Mouse (Mus musculus) adrenal gland, postnatal 14 days (tissue): ENCODE results near the gene Esyt1. TPM values are rescaled to one million over a fixed set of nuclear protein-coding genes. Genes with fewer than 3 reads are reported as not detected.
"Not testable (repeated sequence)": the region's sequence is repeated elsewhere in the genome, so short reads cannot be mapped to it uniquely, and the experiment has no call there.

Source experiments
- DNase-seq: peaks from one replicate; pipeline ENCODE4 v3.0.0; 2021; ENCODE audit warnings: mixed read lengths
- total RNA-seq: library from RNA; stranded (reverse); gene quantifications from 2 replicates; pipeline ENCODE4 v1.2.3, GENCODE M21; 2021

Esyt1 gene
- total RNA-seq, 1 experiment from 2014 or later, result 28.5 TPM

DNA sequence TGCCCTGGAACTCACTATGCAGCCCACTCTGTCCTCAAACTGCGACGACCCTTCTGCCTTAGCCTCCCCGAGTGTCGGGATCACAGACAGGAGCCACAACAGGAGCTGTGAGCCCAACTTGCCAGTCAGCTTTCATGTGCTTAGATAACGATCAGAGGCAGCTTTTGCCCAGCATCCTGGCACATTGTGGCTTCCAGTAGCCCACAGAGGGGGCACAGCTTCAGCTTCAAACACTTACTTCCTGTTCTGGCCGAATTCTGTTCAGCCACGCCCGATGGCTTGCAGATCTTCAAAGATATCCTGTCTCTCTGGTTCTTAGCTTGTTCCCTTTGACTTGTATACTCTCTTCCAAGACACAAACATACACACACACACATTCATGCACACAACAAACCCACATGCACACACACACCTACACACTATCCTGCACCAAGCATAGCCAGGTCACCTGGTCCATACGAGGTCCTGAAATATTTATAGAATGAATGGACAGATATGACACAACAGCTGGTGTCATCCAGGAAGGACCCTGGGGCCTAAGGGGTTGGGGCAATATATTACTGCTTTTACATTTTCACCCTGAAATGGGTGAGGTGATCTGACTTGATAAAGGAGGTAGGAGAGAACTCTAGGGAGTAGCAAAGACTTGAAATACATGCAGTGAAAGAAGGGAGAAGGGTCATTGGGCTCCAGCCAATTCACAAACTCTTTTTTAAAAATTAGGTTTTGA, 20.9 kb downstream of the Esyt1 start:
- no peak for DNase-seq

DNA sequence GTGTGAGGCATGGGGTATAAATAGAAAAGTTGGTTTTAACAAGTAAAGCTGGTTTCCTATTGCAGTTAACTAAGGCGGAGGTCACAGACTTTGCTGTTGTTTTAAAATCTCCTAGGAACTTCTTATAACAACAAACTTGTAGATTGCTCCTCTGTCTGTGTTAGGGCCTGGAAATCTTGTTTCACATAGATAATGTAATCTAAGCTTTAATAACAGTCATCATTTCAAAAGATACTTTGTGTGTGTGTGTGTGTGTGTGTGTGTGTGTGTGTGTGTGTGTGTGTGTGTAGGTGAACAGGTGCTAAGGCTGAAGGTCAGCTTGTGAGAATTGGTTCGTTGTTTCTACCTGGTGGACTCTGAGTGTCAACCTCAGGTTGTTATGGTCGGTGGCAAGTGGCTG, 21.7 kb downstream of the Esyt1 start:
- no peak for DNase-seq

DNA sequence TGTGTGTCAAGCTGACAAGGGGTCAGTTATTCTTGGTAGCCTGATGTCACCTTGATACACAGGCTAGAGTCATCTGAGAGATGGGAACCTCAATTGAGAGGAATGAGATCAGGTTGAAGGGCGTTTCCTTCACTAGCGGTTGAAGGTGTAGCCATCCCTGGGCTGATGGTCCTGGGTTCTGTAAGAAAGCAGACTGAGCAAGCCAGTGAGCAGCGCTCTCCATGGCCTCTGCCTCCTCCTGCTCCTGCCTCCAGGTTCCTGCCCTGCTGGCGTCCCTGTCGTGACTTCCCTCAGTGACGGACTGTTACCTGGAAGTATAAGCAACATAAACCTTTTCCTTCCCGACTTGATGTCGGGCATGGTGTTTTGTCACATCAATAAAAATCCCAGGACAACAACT, 22.1 kb downstream of the Esyt1 start:
- DNase-seq, result no peak

DNA sequence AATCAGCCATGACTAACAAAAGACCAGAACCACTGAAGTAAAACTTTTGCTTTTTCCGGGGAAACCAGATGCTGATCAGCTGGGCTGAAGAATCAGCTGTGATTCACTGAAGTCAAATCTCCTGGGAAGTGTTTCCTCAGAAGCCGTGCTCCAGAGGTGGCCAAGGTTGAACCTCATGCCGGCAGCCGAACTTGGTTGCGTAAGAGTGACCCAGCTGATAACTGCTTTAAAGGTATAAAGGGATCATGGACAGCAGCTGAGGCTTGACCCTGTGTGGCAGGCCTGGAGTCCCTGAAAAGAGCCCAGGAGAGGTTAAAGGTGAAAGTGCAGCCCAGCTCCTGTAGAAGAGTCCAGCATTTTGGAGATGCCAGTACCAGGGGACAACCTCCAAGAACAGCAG, 23.3 kb downstream of the Esyt1 start:
- DNase-seq, result peak; percentile 83

- DNase-seq, result peak; percentile 77
These were observed 26.5 kb downstream of the Esyt1 start for GRCm38 (mm10) chr10:128499116-128499671.

- peak; percentile 97 for DNase-seq
These were observed 27.1 kb downstream of the Esyt1 start, which contains the start of gene Myl6b for GRCm38 (mm10) chr10:128498590-128498989. Myl6b (minus strand) TSS chr10:128498685.

DNA sequence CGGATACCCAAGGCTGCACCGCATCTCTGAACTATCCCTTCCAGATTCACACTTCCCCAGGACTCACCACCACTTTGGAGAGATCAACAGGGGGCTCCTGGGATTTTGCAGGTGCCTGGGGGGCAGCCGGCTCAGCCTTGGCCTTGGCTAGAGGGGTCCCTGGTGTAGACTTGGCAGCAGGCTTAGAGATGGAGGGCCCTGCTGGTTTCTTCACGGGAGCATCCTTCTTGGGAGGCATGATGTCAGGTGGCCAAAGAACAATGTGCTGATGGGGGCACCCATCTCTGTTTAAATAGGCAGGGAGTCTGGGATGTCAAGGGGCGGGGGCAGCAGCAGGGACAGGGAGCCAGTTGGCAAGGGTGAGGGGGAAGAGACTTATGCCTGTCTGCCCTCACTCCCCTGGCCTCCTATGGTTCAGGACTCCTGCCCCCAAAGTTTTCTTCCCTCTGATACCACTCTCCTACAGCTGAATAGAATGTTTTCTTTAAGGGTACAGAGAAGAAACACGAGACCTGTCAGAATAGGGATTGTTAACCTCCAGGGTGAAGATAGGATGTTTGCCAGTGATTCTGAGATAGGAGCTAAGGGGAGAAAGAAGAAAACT, 28.4 kb downstream of the Esyt1 start:
- DNase-seq, result no peak

DNA sequence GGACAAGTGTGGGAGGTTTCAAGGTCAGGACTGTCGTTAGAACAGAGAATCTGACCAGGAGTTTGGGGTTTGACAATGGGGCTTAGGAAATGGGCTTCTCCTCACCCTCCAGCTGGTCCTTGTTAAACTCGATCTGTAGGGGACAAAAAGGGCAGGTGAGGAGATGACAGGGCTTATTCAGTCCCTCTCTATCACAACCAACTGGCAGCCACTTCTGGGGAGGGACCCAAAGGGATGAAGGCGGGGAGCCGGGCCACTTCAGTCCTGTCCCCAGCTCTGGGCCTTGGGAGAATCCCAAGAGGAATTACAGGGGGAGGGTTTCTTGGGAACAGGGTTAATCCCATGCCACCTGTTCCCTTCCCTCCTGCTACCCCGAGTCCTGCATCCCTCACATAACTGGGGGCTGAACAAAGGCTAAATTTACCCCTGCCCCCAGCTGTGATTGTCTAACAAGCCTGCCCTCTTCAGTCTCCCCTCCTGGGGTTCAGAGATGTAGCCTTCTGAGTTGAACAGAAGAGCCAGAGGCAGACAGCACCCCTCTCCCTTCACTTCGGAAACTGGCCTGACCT, 29.1 kb downstream of the Esyt1 start:
- no peak for DNase-seq

- no peak for DNase-seq
These were observed 29.8 kb downstream of the Esyt1 start for GRCm38 (mm10) chr10:128495903-128496302.

- DNase-seq, result no peak
These were observed 30.4 kb downstream of the Esyt1 start for GRCm38 (mm10) chr10:128495270-128495669.

- DNase-seq, result no peak
These were observed 30.9 kb downstream of the Esyt1 start for GRCm38 (mm10) chr10:128494667-128495245.

DNA sequence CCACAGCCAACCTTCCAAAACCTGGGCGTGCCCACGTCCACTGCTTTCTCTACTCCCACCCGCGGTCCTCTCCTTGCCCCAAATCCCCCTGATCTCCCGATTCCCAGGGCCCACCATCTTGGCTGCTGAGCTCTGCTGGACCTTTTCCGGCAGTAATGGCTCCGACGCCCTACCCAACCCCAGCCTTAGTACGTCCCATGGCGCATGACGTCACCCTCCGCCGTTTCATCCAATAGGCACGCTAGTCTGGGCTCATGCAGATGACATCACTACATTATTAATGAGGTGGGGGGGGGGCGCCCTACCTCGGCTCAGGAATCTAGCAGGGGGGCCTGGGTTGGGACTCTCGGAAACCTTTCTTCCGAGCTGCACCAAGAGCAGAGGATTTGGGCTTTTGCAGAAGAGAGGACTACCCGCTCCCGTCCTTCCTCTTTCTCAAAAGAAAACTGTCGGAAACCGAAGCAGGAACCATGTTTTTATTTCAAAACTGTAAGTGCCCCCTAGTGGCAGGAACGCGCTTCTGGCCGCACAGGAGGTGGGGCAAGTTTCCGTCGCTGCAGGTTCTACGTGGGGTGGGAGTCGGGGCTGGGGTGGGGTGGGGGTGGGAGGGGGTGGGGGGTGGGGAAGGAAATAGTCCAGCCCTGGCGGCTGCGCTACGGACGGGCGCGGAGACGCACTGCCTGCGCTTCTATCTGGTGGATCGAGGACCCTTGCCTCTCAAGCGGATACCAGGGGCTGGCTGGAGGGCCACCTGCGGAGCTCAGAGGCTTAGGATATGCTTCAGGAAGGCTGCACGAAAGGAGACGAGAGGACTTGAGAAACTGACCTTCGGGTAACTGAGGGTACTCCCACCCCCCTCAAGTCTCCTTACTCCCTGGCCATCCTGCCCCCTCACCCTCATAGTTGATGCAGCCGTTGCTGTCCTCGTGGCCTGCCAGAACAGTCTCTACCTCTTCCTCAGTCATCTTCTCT, 31.7 kb downstream of the Esyt1 start, which contains the start of gene Myl6:
Gene Myl6, minus strand, starts transcription at position 451 of the 972 bp plus-strand sequence.
- DNase-seq, result peak; percentile 98

DNA sequence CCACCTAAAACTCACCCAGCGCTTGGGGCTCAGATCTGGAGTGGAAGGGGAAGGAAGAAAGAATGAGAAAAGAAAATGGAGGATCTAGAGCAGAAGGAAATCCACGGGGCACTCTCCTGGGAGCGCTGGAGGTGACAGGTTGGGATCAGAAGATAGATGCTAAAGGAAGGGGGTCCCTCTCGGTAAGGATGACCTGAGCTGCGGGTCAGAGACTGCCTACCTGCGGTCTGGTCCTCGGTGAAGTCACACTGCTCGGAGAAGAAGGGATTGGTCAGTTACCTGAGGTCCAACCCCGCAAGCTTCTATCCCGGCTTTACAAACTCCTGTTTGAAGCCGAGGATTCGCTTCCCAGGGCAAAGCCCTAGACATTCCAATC, 32.4 kb downstream of the Esyt1 start:
- no peak for DNase-seq

GRCm38 (mm10) chr10:128492633-128493311, 32.9 kb downstream of the Esyt1 start:
- DNase-seq, result peak; percentile 71

- not testable (repeated sequence) for DNase-seq
These were observed 33.6 kb downstream of the Esyt1 start for GRCm38 (mm10) chr10:128492051-128492450.

DNA sequence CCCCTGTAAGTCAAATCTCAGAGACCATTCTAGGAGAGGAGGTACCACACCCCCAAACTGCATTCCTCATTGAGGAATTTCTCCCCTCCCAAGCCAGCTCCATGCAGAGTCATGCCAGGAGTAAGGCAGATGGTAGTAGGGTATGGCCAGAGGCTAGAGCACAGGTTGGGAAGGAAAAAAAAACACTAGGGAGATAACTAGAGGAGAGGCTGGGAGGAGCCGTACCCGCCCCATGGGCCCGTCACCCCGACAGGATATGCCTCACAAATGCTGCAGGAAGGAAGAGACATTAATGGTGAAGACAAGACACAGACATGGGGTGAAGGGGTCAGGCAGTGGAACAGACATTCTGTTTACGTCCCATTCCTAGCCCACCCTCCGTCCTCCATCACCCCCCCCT, 34.2 kb downstream of the Esyt1 start:
- peak; percentile 53 for DNase-seq

DNA sequence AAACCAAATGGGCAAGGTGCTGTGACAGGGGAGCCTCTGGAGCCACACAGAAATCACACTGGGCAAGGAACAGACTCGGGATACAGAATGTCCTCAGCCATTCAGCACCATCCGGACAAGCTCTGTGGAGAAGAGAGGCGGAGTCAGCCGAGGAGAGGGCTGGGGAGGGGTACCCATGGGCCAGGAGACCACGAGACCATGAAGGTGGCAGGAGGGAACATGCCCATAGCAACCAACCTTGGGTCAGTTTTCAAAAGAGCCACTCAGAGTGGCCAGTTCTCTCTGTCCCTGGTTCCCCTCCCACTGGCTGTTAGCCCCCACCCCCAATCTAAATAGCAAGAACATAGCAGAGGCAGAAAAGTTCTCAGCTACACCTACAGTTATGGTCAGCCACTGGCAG, 34.8 kb downstream of the Esyt1 start:
- DNase-seq, result no peak

GRCm38 (mm10) chr10:128490232-128490631, 35.4 kb downstream of the Esyt1 start:
- no peak for DNase-seq

GRCm38 (mm10) chr10:128489785-128490184, 35.9 kb downstream of the Esyt1 start:
- DNase-seq, result no peak

DNA sequence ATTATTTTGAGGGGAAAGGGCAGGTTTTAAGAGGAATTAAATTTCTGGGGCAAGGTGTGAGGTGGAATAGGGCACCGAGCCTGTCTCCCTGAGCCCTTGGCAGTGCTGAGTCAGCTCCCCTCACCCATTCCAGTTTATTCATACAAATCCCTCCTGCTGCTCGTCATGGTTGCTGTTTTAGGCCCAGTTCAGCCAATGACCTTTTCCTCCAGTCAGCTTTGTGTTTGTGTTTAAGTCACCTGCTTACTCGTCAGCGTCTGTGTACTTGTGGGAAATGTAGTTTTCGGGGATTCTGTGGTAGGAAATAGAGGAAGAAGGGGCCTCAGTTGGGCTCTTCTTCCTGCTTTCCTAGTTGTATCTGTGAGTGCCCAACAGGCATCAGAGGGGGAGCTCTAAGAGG, 36.3 kb downstream of the Esyt1 start:
- DNase-seq, result peak; percentile 56

DNA sequence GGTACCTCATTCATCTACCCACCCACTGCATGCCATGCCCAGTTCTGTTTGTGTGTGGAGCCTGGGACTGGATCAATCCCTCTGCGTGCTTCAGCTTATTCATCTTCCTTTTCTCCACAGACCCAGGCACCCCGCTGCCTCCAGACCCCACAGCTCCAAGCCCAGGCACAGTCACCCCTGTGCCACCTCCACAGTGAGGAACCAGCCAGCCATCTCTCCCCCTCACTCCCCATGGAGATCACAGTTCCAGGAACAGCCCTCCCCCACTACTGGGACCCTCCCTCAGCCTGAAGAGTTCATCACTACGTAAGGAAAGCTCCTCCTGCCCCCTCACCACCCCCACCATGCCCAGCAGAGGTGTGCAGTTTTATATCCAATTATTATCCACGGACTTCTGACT, 36.9 kb downstream of the Esyt1 start:
- DNase-seq, result no peak
